Mouse (Mus musculus): ENCODE data around the gene Yars. TPM values are rescaled to one million over a fixed set of nuclear protein-coding genes. Genes with fewer than 3 reads are reported as not detected.

The Yars gene
- total RNA-seq, 4 experiments from 2014 or later: 83.3 to 108 (median 89.0) TPM

- DNase-seq: peak; percentile 40
These were observed 62.0 kb downstream of the Yars start for GRCm38 (mm10) chr4:129251482-129252125.

- DNase-seq: no peak
These were observed 62.9 kb downstream of the Yars start for GRCm38 (mm10) chr4:129252492-129252891.

GRCm38 (mm10) chr4:129254571-129254970, 65.0 kb downstream of the Yars start:
- DNase-seq: no peak

GRCm38 (mm10) chr4:129256450-129257380, 67.2 kb downstream of the Yars start:
- DNase-seq: no peak

GRCm38 (mm10) chr4:129259101-129259500, 69.5 kb downstream of the Yars start:
- DNase-seq: no peak

- DNase-seq: no peak
These were observed 71.1 kb downstream of the Yars start for GRCm38 (mm10) chr4:129260678-129261077.

GRCm38 (mm10) chr4:129261196-129261595, 71.6 kb downstream of the Yars start, which contains the start of gene C77080:
Gene C77080, minus strand, starts transcription at chr4:129261404.
- no peak for DNase-seq

GRCm38 (mm10) chr4:129263225-129264021, 73.9 kb downstream of the Yars start:
- DNase-seq: peak; percentile 70

- DNase-seq: no peak
These were observed 76.6 kb downstream of the Yars start for GRCm38 (mm10) chr4:129266191-129266590.

- no peak for DNase-seq
These were observed 77.3 kb downstream of the Yars start for GRCm38 (mm10) chr4:129266821-129267220.

- DNase-seq: no peak
These were observed 79.1 kb downstream of the Yars start for GRCm38 (mm10) chr4:129268698-129269097.

Other genes with a start within 250 kb of the Yars start
- 100 to 1,000 TPM in 1 of 4 experiments, 10 to 100 TPM in 3; 46.0 to 102 (median 75.5) TPM for gene Azin2, start 227.3 kb upstream of the Yars start, total RNA-seq (2022)
- 10 to 100 TPM; 70.8 to 97.5 (median 88.9) TPM for gene Ak2, start 197.8 kb upstream of the Yars start, total RNA-seq (2022)
- gene Rnf19b, start 131.5 kb upstream of the Yars start, total RNA-seq (2022): 10 to 100 TPM; 26.0 to 29.3 (median 28.3) TPM
- not detected for gene Tmem54, start 84.2 kb upstream of the Yars start, total RNA-seq (2022)
- gene Hpca, start 67.7 kb upstream of the Yars start, total RNA-seq (2022): 1 to 10 TPM; 2.1 to 4.9 (median 3.6) TPM
- 1 to 10 TPM; 3.7 to 6.3 (median 4.7) TPM for gene Fndc5, start 52.8 kb upstream of the Yars start, total RNA-seq (2022)
- gene S100pbp, start within 50 bp of the Yars start, total RNA-seq (2022): 10 to 100 TPM; 21.7 to 31.7 (median 25.4) TPM
- 10 to 100 TPM; 23.9 to 44.8 (median 34.4) TPM for gene C77080, start 71.6 kb downstream of the Yars start, total RNA-seq (2022)
- gene Sync, start 97.9 kb downstream of the Yars start, total RNA-seq (2022): 1 to 10 TPM in 3 of 4 experiments, under 1 TPM in 1; 0.73 to 2.5 (median 1.1) TPM
- gene Rbbp4, start 145.6 kb downstream of the Yars start, total RNA-seq (2022): 100 to 1,000 TPM; 122 to 167 (median 155) TPM
- gene Zbtb8os, start 145.9 kb downstream of the Yars start, total RNA-seq (2022): 10 to 100 TPM; 50.9 to 62.1 (median 56.6) TPM
- 1 to 10 TPM; 4.7 to 7.8 (median 5.2) TPM for gene Zbtb8a, start 188.4 kb downstream of the Yars start, total RNA-seq (2022)

All from adrenal gland, adult 8-10 months (tissue).